Mouse (Mus musculus): Measurements from ENCODE around the gene Apoa1. TPM values are rescaled to one million over a fixed set of nuclear protein-coding genes. Genes with fewer than 3 reads are reported as not detected.
A peak's percentile ranks its signal among the peaks of the same experiment; 100 is the strongest.

Gene Apoa1
- total and polyA plus RNA-seq, 3 experiments, result 1.8 to 16.1 TPM; not detected in 1

DNA sequence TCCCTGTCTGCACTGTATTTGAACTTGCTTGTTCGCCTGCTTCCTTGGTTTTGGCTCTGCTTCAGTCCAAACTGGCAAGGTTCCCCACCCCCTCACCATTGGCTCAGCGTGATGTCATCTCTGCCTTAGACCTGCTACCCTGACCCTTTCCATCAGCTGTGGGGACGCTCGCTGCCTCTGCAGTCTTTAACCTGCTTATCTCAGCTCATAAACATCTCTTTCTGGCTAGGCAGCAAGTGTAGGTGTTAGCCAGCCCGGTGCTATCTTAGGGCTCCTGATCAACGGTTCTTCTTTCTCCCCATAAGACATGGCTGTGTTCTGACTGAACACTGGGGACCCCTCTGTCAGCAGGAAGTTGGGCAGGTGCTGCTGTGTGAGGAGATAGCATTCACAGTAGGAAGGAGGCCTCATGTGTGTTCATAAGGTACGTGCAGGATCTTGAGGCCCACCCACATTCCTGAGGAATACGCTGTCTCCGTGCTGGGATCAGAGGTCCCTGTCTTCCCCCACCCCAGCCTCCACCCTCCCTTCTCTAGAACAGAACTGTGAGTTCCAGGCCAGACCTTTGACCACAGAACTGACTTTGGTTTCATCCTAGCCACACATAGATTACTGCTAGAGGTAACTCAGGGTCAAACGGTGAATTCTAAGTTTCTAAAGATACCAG is 21.4 kb upstream of the Apoa1 start:
- H3K27ac ChIP-seq (ENCODE audit: control insufficient read depth, low read depth, low read length), result peak overlapping the region; percentile 96
- H3K4me3 ChIP-seq (ENCODE audit: control insufficient read depth in 1 of 2, insufficient read depth in 1 of 2, low read depth in 2 of 2, low read length in 2 of 2), result no peak overlapping the region
- no peaks in the 10 kb centered on the region for H3K27me3 ChIP-seq (ENCODE audit: control insufficient read depth in 1 of 2, insufficient read depth in 2 of 2, low read length in 2 of 2)
- DNase-seq (ENCODE audit: low read depth, low spot score), result peak; percentile 95
- peaks cover 0 to 34% of the 10 kb centered on the region in 2 experiments; a peak in 3 of 4 replicates for H3K36me3 ChIP-seq (ENCODE audit: control insufficient read depth in 1 of 2, insufficient read depth in 2 of 2, low read length in 2 of 2)
- H3K4me1 ChIP-seq (ENCODE audit: control insufficient read depth in 1 of 2, insufficient read depth in 2 of 2, low read length in 2 of 2), result peaks cover 25% of the 10 kb centered on the region in 2 experiments
- H3K9ac ChIP-seq (ENCODE audit: control insufficient read depth, low read depth, low read length, poor library complexity, severe bottlenecking), result peak overlapping the region; percentile 36
- H3K9me3 ChIP-seq (replicated peaks; ENCODE audit: insufficient read depth, low read length), result no peaks in the 10 kb centered on the region
- no peaks in the 10 kb centered on the region for H3K79me2 ChIP-seq (ENCODE audit: control insufficient read depth, insufficient read depth, low read length, poor library complexity)
- TF ChIP-seq GABPA (IDR thresholded peaks at IDR 0.05; ENCODE audit: low read depth, low read length), result no peak
- peak in 1 of 2 experiments; percentile 46; a peak in 1 of 4 replicates for TF ChIP-seq POLR2A (IDR thresholded peaks at IDR 0.05; ENCODE audit: control insufficient read depth in 1 of 2, insufficient read depth in 1 of 2, low read depth in 1 of 2, low read length in 2 of 2, poor library complexity in 1 of 2)
- peak; percentile 55 for TF ChIP-seq CHD2 (IDR thresholded peaks at IDR 0.05; ENCODE audit: low read length)
- peak; percentile 100 for TF ChIP-seq ETS1 (IDR thresholded peaks at IDR 0.05; ENCODE audit: low read depth, low read length)
- TF ChIP-seq ELF1 (IDR thresholded peaks at IDR 0.05; ENCODE audit: low read depth, low read length), result peak; percentile 51; the same call in 1 of the 2 replicates
- peak; percentile 93 for TF ChIP-seq GATA1 (IDR thresholded peaks at IDR 0.05; ENCODE audit: low read depth, low read length)
- no peak; the same call in 1 of the 2 replicates for TF ChIP-seq POLR2AphosphoS2 (IDR thresholded peaks at IDR 0.05; ENCODE audit: low read length)
- peak; percentile 54; the same call in 1 of the 2 replicates for TF ChIP-seq MAX (IDR thresholded peaks at IDR 0.05; ENCODE audit: low read length)
- TF ChIP-seq CHD1 (IDR thresholded peaks at IDR 0.05; ENCODE audit: low read depth, low read length), result 0 out of 2 replicates have a peak, but pooled peaks have one; percentile 2
- TF ChIP-seq BHLHE40 (IDR thresholded peaks at IDR 0.05; ENCODE audit: borderline replicate concordance, low read depth, low read length), result peak; percentile 72
- 0 out of 2 replicates have a peak, but pooled peaks have one; percentile 4 for TF ChIP-seq SMC3 (IDR thresholded peaks at IDR 0.05; ENCODE audit: low read depth, low read length)
- 0 out of 2 replicates have a peak, but pooled peaks have one; percentile 33 for TF ChIP-seq RCOR1 (IDR thresholded peaks at IDR 0.05; ENCODE audit: low read depth, low read length)
- 0 out of 2 replicates have a peak, but pooled peaks have one; percentile 18 for TF ChIP-seq KAT2A (conservative IDR thresholded peaks at IDR 0.05; ENCODE audit: low read depth, low read length)
- TF ChIP-seq JUND (IDR thresholded peaks at IDR 0.05; ENCODE audit: low read depth, low read length), result peak; percentile 75; the same call in 1 of the 2 replicates
- TF ChIP-seq TCF12 (IDR thresholded peaks at IDR 0.05; ENCODE audit: low read depth, low read length), result peak; percentile 97
- TF ChIP-seq RAD21 (IDR thresholded peaks at IDR 0.05; ENCODE audit: low read depth, low read length), result no peak
- TF ChIP-seq TAL1 (IDR thresholded peaks at IDR 0.05; ENCODE audit: low read length), result peak; percentile 86
- TF ChIP-seq MXI1 (IDR thresholded peaks at IDR 0.05; ENCODE audit: low read depth, low read length), result peak; percentile 50; the same call in 1 of the 2 replicates
- no peak for TF ChIP-seq ZMIZ1 (IDR thresholded peaks at IDR 0.05; ENCODE audit: low read depth, low read length)
- TF ChIP-seq MAZ (IDR thresholded peaks at IDR 0.05; ENCODE audit: low read depth, low read length), result no peak
- peak; percentile 36 for TF ChIP-seq NELFE (IDR thresholded peaks at IDR 0.05; ENCODE audit: low read depth, low read length)
- TF ChIP-seq UBTF (IDR thresholded peaks at IDR 0.05; ENCODE audit: borderline replicate concordance, insufficient read depth, low read depth, low read length), result no peak
- no peak for TF ChIP-seq CTCF (IDR thresholded peaks at IDR 0.05 in 2 of 3, conservative IDR thresholded peaks at IDR 0.05 in 1 of 3; ENCODE audit: control insufficient read depth in 1 of 3, insufficient read depth in 1 of 3, low read depth in 2 of 3, low read length in 3 of 3, poor library complexity in 1 of 3, severe bottlenecking in 1 of 3)
- no peak for TF ChIP-seq ZKSCAN1 (IDR thresholded peaks at IDR 0.05; ENCODE audit: low read depth, low read length)
- TF ChIP-seq USF1 (IDR thresholded peaks at IDR 0.05; ENCODE audit: low read depth, low read length), result no peak
- TF ChIP-seq E2F4 (IDR thresholded peaks at IDR 0.05; ENCODE audit: borderline replicate concordance, low read depth, low read length), result no peak
- TF ChIP-seq SIN3A (IDR thresholded peaks at IDR 0.05; ENCODE audit: low read length), result peak; percentile 88
- peak; percentile 97 to 100 for TF ChIP-seq EP300 (IDR thresholded peaks at IDR 0.05; ENCODE audit: low read depth in 1 of 2, low read length in 2 of 2)
- TF ChIP-seq MYC (IDR thresholded peaks at IDR 0.05; ENCODE audit: low read depth, low read length), result peak; percentile 76; the same call in 1 of the 2 replicates
- TF ChIP-seq ZNF384 (IDR thresholded peaks at IDR 0.05; ENCODE audit: low read depth, low read length), result no peak
- no peak for TF ChIP-seq HCFC1 (IDR thresholded peaks at IDR 0.05; ENCODE audit: low read depth, low read length)
- 0 out of 2 replicates have a peak, but pooled peaks have one; percentile 22 for TF ChIP-seq ZC3H11A (IDR thresholded peaks at IDR 0.05; ENCODE audit: low read depth, low read length)
- TF ChIP-seq USF2 (IDR thresholded peaks at IDR 0.05; ENCODE audit: borderline replicate concordance in 1 of 2, insufficient read depth in 1 of 2, low read depth in 1 of 2, low read length in 2 of 2), result no peak
- no peak for TF ChIP-seq MEF2A (IDR thresholded peaks at IDR 0.05; ENCODE audit: extremely low read depth, insufficient replicate concordance, low read depth, low read length, poor library complexity, severe bottlenecking)
- peak; percentile 97 for TF ChIP-seq MYB (IDR thresholded peaks at IDR 0.05; ENCODE audit: low read depth, low read length)
- no peak for TF ChIP-seq POLR2AphosphoS5 (IDR thresholded peaks at IDR 0.05; ENCODE audit: borderline replicate concordance, low read depth, low read length)
